Mouse (Mus musculus): ENCODE data around the gene Il16. TPM values are rescaled to one million over a fixed set of nuclear protein-coding genes. Genes with fewer than 3 reads are reported as not detected.

Gene Il16
- polyA plus RNA-seq, 1 experiment: not detected

GRCm38 (mm10) chr7:83644761-83645160 is 100.8 kb downstream of the Il16 start:
- Histone ChIP-seq H3K4me1 (ENCODE audit: control insufficient read depth, insufficient read depth, low read length) (0 out of 2 replicates have a peak, but pooled peaks cover 3% of the 10 kb centered on the region), H3K27ac (ENCODE audit: insufficient read depth, low read depth, low read length) (no peak overlapping the region), H3K4me3 (ENCODE audit: insufficient read depth, low read depth, low read length) (no peak overlapping the region)
- WGBS: 80% methylated on average over 2 of the region's 2 CpGs
- TF ChIP-seq POLR2A (IDR thresholded peaks at IDR 0.05; ENCODE audit: insufficient read depth, low read depth, low read length): no peak
- no peak for TF ChIP-seq CTCF (IDR thresholded peaks at IDR 0.05; ENCODE audit: insufficient read depth, low read depth, low read length)

DNA sequence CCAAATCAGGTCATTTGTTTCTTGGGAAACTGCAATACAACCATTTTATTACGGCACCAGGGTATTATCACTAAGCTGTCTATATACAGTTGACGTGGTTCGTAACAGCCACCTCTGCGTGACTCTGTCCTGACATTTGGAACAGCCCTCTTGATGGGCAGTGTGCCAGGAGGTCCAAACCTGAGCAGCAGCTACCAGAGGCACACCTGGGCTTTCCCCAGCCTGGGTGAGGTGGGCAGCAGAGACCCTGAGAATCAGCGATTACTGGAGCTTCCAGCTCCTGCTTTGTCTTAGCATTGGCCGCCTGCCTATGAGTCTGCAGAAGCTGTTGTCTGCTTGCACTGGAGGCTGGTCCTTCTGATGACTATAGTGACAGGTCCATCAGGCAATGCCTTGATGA is 101.9 kb downstream of the Il16 start:
- WGBS: 94% methylated on average over 6 of the region's 6 CpGs
- H3K4me3 ChIP-seq (ENCODE audit: insufficient read depth, low read depth, low read length): no peak overlapping the region
- 0 out of 2 replicates have a peak, but pooled peaks cover 2% of the 10 kb centered on the region for H3K4me1 ChIP-seq (ENCODE audit: control insufficient read depth, insufficient read depth, low read length)
- H3K27ac ChIP-seq (ENCODE audit: insufficient read depth, low read depth, low read length): no peak overlapping the region
- no peak for TF ChIP-seq CTCF (IDR thresholded peaks at IDR 0.05; ENCODE audit: insufficient read depth, low read depth, low read length)
- no peak for TF ChIP-seq POLR2A (IDR thresholded peaks at IDR 0.05; ENCODE audit: insufficient read depth, low read depth, low read length)

GRCm38 (mm10) chr7:83641163-83641562 is 104.4 kb downstream of the Il16 start:
- TF ChIP-seq POLR2A (IDR thresholded peaks at IDR 0.05; ENCODE audit: insufficient read depth, low read depth, low read length) (no peak), CTCF (IDR thresholded peaks at IDR 0.05; ENCODE audit: insufficient read depth, low read depth, low read length) (no peak)
- no peaks in the 10 kb centered on the region for H3K4me1 ChIP-seq (ENCODE audit: control insufficient read depth, insufficient read depth, low read length)
- H3K27ac ChIP-seq (ENCODE audit: insufficient read depth, low read depth, low read length): no peak overlapping the region
- H3K4me3 ChIP-seq (ENCODE audit: insufficient read depth, low read depth, low read length): no peak overlapping the region
- WGBS: 94% methylated on average over 2 of the region's 2 CpGs

DNA sequence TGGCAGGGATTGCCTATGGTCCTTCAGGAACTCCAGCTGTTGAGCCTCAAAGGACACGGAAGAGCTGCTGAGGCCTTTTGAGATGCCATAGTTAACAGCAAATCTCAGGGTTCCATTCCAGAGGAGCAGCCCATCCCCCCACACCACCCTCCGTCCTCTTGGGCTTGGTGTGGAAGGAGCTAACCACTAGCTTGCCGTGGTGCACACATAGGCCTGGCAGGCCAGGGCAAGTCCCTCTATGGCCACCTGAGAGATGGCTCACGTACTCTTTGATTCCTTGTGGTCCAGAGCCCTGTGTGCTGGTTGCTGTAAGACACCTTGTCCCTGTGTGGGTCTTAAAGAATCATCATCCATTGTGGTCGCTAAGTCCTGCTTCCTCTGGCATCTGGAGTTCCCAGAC is 104.9 kb downstream of the Il16 start:
- Histone ChIP-seq H3K4me1 (ENCODE audit: control insufficient read depth, insufficient read depth, low read length) (no peaks in the 10 kb centered on the region), H3K4me3 (ENCODE audit: insufficient read depth, low read depth, low read length) (no peak overlapping the region), H3K27ac (ENCODE audit: insufficient read depth, low read depth, low read length) (no peak overlapping the region)
- TF ChIP-seq POLR2A (IDR thresholded peaks at IDR 0.05; ENCODE audit: insufficient read depth, low read depth, low read length) (no peak), CTCF (IDR thresholded peaks at IDR 0.05; ENCODE audit: insufficient read depth, low read depth, low read length) (no peak)
- WGBS: 94% methylated on average over 5 of the region's 5 CpGs

- H3K27ac ChIP-seq (ENCODE audit: insufficient read depth, low read depth, low read length): no peak overlapping the region
- H3K4me3 ChIP-seq (ENCODE audit: insufficient read depth, low read depth, low read length): no peak overlapping the region
- TF ChIP-seq POLR2A (IDR thresholded peaks at IDR 0.05; ENCODE audit: insufficient read depth, low read depth, low read length) (no peak), CTCF (IDR thresholded peaks at IDR 0.05; ENCODE audit: insufficient read depth, low read depth, low read length) (no peak)
- no peaks in the 10 kb centered on the region for H3K4me1 ChIP-seq (ENCODE audit: control insufficient read depth, insufficient read depth, low read length)
- WGBS: 86% methylated on average over 3 of the region's 3 CpGs
These were observed 106.4 kb downstream of the Il16 start for GRCm38 (mm10) chr7:83639084-83639483.

GRCm38 (mm10) chr7:83637781-83638583 is 107.5 kb downstream of the Il16 start:
- H3K4me1 ChIP-seq (ENCODE audit: control insufficient read depth, insufficient read depth, low read length): peaks cover 5% of the 10 kb centered on the region; the same call in 1 of the 2 replicates
- H3K27ac ChIP-seq (ENCODE audit: insufficient read depth, low read depth, low read length): no peak overlapping the region

GRCm38 (mm10) chr7:83636425-83636824 is 109.1 kb downstream of the Il16 start:
- peaks cover 7% of the 10 kb centered on the region; the same call in 1 of the 2 replicates for H3K4me1 ChIP-seq (ENCODE audit: control insufficient read depth, insufficient read depth, low read length)
- WGBS: 91% methylated on average over 8 of the region's 8 CpGs
- TF ChIP-seq CTCF (IDR thresholded peaks at IDR 0.05; ENCODE audit: insufficient read depth, low read depth, low read length) (no peak), POLR2A (IDR thresholded peaks at IDR 0.05; ENCODE audit: insufficient read depth, low read depth, low read length) (no peak)
- no peak overlapping the region for H3K27ac ChIP-seq (ENCODE audit: insufficient read depth, low read depth, low read length)
- no peak overlapping the region for H3K4me3 ChIP-seq (ENCODE audit: insufficient read depth, low read depth, low read length)

More at GRCm38 (mm10) chr7:83637781-83638583, 107.5 kb downstream of the Il16 start:
- 92% methylated on average over 8 of the region's 8 CpGs for WGBS
- no peak overlapping the region for H3K4me3 ChIP-seq (ENCODE audit: insufficient read depth, low read depth, low read length)
- no peak for TF ChIP-seq CTCF (IDR thresholded peaks at IDR 0.05; ENCODE audit: insufficient read depth, low read depth, low read length)

DNA sequence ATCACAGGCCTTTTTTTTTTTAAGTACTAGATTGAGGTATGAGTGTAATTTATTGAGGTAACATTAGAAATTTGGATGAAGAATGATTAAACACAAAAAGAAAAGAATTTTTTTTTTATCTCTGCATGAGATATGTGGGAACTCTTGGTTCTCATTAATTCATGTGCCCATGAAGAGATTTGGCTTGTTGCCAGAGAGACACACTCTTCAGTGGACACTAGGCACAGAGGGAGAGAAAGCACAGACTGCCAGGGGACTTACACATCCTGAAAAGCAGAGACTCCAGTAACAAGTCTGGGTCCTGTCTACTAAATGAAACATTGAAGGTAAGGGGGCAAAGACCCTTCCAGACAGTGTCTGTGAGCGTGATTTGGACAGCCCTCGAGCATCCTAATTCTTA is 109.8 kb downstream of the Il16 start:
- TF ChIP-seq POLR2A (IDR thresholded peaks at IDR 0.05; ENCODE audit: insufficient read depth, low read depth, low read length): no peak
- TF ChIP-seq CTCF (IDR thresholded peaks at IDR 0.05; ENCODE audit: insufficient read depth, low read depth, low read length): no peak
- H3K4me3 ChIP-seq (ENCODE audit: insufficient read depth, low read depth, low read length): no peak overlapping the region
- WGBS: 88% methylated on average over 2 of the region's 2 CpGs
- no peak overlapping the region for H3K27ac ChIP-seq (ENCODE audit: insufficient read depth, low read depth, low read length)
- peaks cover 7% of the 10 kb centered on the region; the same call in 1 of the 2 replicates for H3K4me1 ChIP-seq (ENCODE audit: control insufficient read depth, insufficient read depth, low read length)

GRCm38 (mm10) chr7:83633856-83634255 is 111.7 kb downstream of the Il16 start:
- 86% methylated on average over 6 of the region's 6 CpGs for WGBS

More at GRCm38 (mm10) chr7:83633856-83634255, 111.7 kb downstream of the Il16 start:
- H3K4me3 ChIP-seq (ENCODE audit: insufficient read depth, low read depth, low read length): no peak overlapping the region
- peaks cover 7% of the 10 kb centered on the region; the same call in 1 of the 2 replicates for H3K4me1 ChIP-seq (ENCODE audit: control insufficient read depth, insufficient read depth, low read length)
- no peak overlapping the region for H3K27ac ChIP-seq (ENCODE audit: insufficient read depth, low read depth, low read length)
- TF ChIP-seq CTCF (IDR thresholded peaks at IDR 0.05; ENCODE audit: insufficient read depth, low read depth, low read length): no peak
- no peak for TF ChIP-seq POLR2A (IDR thresholded peaks at IDR 0.05; ENCODE audit: insufficient read depth, low read depth, low read length)
